Mouse (Mus musculus) frontal cortex, postnatal 14 days (tissue): ENCODE results near the gene Ccdc169.

Source experiments
- DNase-seq, 2 experiments: peaks; one replicate each; pipeline ENCODE4 v3.0.0; 2022; ENCODE audit warnings: low spot score in 2 of 2

Ccdc169 gene

DNA sequence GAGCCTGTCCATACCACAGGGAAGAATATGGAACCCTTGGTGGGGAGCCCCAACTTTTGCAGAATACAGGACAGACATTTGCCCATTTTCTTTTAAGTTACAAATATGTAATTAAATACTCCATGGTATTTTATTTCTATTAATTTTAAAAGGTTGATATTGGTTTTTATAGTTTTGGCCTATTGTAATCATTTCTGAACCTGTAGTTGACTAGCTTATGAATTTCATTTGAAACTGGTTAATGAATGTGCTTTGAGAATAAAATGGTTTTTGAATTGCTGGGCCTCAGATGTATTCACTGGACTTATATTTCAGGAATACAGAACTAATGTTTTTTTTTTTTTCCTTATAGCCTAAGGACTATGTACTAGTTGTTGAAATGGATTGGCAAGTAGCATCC is at the start of gene Ccdc169:
Ccdc169 (plus strand) TSS at position 301 of the 400 bp plus-strand sequence.
- no peak for DNase-seq

DNA sequence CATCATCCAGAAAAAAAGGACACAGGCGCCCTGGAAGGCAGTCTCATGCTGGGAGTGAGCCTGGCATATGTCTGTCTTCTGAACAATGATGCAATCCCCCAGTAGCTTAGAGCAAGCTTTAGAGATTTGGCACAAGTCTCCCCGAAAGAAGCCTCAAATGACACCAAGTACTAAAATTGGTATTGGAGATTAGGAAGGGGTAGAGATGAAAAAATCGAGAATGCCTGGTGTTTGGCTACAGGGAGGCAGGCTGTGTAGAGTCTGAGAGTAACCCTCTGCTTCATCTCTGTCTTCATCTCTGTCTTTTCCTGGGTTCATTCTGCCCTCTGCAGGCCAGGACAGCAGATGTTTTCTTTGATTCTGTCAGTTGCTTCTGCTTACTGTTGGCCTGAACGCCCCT is 49.8 kb upstream of the Ccdc169 start:
- DNase-seq: no peak

DNA sequence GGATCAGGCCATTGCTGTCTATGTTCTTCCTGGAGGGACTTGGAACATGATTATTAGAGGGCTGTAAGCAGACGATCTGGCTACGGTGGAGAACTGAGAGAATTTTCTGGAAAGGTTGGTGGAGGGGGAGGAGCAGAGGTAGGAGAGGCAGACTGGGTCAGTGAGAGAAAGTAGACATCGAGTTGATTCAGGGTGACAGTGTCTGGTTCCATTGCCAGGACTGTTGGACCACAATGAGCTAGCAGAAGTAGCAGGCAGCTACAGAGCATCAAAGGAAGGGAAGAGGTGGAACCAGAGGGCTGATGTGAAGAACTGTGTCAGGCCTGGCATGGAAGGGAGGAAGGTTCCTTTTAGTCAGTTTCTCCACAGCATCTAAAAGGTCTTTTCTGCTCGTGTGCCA is 48.8 kb upstream of the Ccdc169 start:
- DNase-seq: no peak

DNA sequence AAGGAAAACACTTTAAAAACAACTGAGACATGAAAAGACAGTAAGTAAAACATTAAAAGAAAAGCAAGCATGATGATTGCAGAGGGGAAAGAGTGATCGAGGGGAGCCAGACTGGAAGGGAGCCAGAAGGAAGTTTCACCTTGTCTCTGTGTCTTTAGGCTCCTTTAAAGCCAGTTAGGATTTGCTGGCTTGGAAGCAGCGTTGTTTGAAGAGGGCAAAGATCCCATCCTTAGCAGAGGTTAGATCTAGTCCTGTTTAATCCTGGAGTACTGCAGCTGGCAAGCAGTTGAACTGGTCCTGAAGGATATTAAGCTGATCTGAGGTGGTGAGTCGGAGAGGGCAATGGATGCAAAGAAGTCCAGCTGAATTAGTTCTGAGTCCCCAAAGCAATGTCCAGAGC is 48.3 kb upstream of the Ccdc169 start:
- no peak for DNase-seq

DNA sequence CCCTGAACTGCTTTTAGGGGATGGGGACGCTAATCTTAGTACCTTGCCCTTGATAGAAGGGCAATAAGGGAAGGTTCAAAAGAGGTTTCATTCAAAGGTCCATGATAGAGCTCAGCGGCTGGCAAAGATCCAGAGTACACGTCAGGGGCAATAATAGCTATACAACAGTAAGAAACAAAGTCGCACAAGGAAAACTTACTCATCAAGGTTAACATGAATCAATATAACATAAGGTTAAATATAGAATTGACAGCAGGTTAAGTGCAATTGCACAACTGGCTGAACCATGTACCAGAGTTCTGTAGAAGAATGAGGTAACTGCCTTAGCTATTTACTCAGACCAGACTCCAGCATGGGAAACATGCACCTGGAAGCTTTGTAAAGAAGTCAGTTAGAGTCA is 47.8 kb upstream of the Ccdc169 start:
- DNase-seq: no peak

DNA sequence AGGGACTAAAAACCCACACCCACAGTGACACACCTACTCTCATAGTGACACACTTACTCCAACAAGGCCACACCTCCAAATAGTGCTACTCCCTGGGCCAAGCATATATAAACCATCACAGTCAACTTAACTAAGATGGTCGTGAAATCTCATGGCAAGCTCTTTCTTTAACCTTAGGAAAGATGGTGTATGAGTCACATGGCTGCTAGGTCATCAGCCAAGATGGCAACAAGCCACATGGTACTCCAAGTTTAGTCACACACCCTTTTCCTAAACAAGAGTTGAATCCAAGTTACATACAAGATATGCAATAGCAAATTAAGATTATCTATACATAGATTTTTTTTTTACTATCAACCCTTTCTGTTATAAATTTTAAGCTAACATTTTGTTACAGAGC is 44.0 kb upstream of the Ccdc169 start:
- DNase-seq: no peak

DNA sequence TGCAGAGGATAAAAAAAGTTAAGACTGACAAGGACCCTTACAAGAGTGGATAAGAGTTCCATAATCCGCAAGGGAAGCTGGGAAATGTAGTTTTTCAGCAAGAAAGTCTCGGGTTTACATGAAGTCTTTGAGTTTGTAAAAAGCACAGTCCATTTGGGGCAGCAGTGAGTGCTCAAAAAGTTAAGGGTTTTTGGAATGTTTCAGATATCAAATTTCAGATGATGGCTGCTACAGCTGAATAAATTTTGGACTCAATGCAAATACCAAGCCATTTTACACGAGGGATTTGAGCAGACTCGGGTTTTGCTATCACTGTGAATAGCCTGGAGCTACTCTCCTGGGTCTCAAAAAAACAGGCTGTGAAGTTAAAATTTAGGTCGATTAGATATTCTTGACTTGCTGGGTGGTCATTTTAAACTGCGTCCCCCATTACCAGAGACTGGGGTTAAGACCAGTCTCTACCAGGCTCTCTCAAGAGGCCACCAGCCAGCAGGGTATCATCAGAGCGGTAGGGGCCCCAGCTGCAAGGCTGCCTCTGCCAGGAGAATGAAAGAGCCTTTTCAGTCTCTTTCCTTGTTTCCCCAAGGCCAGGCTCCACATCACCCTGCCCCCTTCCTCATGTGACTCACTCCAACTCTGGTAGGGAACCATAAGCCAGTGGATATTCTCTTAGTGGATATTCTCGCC is 41.0 kb upstream of the Ccdc169 start:
- DNase-seq: no peak

DNA sequence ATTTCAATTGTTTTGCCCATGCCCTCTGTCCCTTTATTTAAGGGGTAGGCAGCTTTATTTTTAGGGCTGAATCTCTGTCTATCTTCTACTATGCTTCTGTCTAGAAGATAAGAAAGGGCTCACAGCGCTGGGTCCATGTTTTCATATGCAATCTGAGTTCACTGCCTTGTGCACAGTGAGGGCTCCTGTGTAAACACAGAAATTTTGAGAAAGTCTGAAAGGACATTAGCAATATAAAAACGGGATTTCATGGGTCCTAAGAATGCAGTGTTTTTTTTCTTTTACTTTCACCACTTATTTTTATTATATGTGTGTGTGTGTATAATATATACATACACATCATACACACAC is 40.5 kb upstream of the Ccdc169 start:
- no peak for DNase-seq

DNA sequence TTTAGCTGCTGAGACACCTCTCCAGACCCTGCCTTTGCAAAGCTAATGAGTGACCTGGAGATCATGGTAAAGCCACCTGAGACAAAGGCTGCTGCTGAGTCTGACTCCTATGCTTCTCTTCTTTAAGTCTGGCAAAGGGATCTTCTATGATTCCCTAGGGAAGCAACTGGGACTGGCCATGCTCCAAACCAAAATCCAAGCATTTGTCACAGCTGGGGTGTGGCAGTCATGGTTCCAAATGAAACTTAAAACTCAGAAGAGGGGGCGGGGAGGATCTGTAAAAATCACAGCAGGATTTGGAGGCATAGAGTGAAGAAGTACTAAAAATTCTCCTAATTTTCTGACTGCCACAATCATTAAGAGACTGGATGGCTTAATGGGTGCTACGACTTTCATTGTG is 40.0 kb upstream of the Ccdc169 start:
- no peak for DNase-seq

DNA sequence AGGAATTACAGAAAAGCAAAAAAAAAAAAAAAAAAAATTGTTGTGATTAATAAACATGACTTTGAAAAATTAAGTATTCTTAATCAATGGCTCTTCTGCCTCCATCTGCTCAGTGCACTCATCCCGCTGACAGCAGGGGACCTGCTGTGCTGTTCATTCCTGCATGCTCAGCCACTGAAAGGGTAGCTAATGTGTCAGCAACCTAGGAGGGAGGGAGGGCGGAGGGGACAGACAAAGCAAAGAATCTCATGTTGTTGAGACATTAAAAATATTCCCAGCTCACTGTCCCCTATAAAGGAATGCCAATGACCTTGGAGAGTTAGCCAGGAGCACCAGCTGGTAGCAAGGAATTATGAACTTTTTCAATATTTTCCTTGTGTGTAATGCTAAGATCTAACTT is 39.1 kb upstream of the Ccdc169 start:
- DNase-seq: no peak

DNA sequence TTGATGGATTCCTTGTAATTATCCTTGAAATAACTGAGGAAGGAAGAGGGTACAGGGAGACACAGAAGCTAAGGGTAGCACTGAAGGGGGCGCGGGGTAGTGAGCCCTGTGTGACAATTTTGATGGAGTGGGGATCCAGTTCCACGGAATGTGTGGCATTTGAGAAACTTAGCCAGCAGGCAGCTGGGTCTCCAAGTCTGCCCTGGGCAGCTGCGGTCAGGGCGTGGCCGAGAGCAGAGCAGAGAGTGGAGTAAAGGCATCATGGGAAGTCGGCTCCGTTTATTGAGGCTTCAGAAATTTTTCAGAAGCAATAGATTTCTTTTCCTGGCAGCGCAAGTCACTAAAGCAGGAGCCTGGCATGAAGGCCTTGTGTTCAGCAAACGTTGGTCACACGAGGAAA is 38.1 kb upstream of the Ccdc169 start:
- DNase-seq: no peak

DNA sequence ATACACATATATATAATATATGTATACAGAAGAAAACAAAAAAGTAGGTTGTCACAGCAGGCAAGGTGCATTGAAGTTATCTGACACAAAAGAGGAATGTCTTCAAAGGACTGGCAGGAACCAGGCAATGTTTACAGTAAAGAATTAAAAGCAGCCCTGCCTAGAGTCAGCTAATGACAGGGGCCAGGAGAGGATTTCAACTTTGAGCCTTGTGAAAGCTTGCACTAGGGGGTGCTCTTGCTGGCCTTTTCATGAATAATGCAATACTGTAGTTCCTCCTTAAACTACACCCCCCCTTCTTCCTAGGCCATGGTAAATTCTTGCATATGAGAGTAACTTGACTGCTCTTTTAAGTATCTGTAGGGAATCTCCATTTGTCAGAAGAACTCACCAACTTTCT is 36.0 kb upstream of the Ccdc169 start:
- no peak for DNase-seq

DNA sequence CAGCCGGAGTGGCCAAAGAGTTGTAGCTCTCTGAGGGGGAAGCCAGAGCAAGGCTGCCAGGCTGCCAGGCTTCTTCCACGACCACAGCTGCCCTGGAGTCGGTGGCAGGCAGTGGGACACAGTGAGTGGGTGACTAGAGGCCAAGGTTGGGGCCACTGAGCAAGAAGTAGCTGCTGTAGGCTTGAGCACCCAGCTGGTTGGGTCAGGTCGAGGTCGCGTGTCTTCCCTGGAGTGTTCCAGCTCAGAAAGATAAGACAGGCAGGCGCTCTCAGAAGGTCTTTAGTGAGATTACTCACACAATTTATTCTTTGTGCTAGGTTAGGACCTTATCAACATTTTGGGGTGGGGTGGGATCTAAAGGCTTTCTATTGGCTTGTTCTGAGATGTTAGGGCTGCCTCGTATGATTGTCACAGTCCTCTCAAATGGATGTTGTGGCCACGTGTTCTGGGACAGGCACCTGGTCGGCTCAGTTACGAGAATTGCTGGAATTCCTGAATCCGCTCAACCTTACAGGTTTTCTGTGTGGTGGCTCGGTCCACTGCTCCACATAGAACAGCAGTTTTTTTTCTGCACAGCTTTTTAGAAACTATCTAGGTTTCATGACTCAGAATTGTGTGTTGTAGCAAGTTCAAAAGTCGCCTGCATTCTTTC is 31.6 kb upstream of the Ccdc169 start:
- DNase-seq: no peak

DNA sequence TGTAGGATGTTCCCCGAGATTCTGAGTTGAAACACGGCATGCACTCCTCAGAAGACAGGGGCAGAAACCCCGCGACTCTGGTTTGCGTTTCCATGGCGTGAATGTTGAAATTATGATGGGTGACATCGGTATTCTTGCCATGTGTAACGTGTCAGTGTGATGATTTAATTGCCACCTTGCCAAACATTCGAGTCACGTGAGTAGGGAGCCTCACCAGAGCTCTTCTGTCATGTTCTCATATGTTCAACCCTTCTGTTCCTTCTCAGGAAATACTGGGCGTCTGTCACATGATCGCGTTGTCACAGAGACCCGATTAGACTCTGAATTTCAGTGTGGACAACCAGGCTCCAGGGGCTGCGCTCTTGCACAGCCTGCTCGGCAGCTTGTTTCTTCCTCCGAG is 31.1 kb upstream of the Ccdc169 start:
- DNase-seq: no peak

DNA sequence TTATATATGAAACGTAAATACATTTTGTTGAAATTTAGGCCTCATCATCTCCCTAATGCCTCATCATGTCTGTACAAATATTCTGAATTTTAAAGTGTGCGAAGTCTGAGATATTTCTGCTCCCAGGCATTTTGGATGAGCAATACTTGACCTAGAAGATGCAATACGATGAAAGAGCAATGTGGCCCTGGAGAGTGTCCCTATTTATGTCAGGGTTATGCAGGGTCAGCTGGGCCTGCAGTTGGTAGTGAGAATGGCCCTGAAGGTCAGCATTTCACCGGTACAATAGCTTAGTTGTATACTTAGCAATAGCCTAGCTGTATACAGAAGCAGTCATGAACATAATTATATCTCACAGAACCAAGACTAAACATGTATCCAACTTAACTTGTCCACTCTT is 28.0 kb upstream of the Ccdc169 start:
- DNase-seq: no peak

DNA sequence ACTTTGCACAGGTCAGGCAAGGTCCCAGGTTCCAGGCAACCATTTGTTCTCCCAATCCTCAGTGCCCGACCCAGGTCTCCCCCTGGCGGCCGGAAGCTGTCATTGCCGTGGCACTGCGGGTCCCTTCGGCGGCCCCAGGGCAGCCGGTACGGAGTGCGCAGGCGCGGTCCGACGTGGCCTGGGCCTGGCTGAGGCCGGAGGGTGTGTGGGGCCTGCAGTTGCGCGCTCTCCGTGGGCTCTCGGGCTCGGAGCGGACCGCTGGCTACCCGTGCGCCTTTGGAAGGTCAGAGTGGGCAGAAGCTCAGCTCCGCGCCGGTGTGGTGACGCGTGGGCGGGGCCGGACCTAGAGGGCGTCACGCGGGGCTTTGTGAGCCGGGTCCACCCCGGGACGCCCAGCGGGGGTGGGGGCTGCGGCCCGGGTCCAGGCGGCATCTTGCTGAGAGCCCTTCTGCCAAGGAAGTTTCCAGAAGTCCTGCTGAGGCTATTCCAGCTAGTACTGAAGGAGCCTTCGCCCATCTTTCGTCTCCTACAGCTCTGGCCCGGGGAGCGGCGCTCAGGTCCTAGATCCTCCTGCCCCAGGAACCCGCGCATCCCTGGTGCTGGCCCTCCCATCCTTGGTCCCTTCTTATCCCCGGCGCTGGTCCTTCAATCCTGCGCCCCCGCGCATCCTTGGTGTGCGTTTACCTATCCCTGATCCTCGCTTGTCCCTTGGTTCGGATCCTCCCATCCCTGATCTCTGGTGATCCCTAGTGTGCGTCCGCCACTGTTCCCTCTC is 25.0 kb upstream of the Ccdc169 start, which contains the start of gene Spg20:
Spg20 (plus strand) TSS at position 174 of the 775 bp plus-strand sequence.
- peak; percentile 83 to 92 for DNase-seq

DNA sequence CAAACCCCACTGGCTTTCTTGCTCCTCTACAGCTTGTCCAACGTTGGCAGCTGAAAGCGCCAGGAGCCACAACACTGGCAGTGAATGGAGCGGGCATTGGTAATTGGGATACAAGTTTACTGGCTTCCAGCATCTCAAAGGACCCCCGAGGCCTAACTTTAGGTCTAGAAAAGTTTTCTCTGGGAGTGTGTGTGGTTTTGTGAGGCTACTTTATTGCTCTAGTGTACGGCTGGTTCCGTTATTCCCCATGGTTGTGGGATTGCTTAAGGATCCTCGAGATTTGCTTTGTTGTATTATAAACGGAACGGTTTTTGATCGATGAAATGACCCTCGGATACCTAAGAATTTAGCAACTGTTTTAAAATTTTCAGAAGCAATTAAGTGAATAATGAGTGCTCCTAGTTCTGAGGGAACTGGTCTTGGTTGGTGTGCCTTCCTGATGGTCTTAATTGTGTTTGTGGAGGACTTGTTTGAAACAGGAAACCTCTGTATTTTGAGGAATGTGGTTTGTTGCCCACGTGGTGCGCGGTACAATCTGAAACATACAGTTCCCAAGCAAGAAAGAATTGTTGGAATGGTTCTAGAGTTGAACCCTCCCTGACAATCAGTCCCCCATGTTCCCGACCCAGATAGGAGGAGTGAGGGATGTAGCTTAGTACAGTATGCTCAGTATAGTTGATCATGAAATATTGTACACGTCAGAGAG is 24.3 kb upstream of the Ccdc169 start:
- DNase-seq: no peak

DNA sequence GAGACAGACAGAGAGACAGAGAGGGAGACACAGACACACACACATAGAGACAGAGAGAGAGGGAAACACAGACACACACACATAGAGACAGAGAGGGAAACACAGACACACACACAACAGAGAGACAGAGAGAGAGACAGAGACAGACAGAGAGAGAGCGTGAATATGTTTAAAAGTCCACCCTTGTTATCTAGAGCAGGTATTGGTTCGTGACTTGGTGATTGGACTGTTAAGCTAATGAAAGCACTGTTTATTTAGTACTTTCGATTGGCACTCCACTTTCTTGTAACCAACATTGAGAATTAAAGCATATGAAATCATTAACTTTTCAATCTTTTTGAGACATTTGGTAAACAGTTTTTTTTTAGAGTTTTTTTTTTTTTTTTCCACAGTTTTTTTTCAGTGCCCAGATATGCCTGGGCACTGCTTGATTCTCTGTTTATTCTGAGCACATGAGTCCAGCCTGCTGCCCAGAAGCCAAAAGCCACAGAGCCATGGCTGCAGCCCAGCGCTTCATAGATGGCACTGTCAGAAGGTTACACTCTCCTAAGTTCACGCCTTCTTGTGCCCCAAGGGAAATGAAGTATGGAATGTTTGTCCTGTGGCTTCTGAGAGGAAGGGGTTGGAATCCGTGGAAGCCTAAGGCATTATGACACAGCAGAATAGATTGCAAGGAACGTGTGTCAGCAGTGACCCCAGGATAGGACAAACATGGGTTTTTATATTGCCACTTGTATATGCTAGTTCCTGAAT is 22.6 kb upstream of the Ccdc169 start:
- no peak for DNase-seq

DNA sequence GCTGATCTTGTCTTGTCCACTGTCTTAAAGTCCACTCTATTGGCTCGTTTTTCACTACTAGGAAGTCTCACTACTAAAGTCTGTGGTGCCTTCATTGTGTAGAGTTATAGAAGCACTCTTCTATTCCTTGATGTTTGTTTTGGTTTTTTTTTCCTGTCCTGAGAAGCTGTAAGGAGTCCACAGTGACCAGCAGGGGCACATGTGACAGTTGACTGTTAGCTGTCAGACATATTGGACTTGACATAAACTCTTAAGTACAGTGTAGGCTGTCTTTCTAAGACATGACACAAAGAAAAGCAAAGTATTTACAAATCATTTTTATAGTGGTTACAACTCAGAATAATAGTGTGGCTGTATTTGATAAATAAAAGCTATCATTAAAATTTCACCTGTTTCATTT is 22.1 kb upstream of the Ccdc169 start:
- DNase-seq: no peak

DNA sequence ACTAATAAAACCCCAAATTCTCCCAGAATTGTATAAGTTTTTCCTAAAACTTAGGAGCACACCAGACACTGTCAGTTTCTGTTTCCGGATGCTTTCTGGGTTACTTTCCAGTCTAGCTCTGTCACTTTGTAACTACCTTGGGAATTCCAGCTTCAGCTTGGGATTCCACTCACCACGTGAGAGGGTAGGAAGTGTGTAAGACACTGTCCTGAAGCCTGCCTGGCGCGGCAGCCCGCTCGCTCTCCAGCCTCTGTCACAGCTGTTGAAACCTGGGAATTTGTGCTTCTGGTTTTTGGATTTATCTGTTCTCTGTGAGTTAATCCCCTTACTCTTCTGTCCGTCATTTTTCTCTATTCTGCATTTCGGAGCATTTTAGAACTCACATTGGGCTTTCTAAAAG is 21.1 kb upstream of the Ccdc169 start:
- DNase-seq: no peak

DNA sequence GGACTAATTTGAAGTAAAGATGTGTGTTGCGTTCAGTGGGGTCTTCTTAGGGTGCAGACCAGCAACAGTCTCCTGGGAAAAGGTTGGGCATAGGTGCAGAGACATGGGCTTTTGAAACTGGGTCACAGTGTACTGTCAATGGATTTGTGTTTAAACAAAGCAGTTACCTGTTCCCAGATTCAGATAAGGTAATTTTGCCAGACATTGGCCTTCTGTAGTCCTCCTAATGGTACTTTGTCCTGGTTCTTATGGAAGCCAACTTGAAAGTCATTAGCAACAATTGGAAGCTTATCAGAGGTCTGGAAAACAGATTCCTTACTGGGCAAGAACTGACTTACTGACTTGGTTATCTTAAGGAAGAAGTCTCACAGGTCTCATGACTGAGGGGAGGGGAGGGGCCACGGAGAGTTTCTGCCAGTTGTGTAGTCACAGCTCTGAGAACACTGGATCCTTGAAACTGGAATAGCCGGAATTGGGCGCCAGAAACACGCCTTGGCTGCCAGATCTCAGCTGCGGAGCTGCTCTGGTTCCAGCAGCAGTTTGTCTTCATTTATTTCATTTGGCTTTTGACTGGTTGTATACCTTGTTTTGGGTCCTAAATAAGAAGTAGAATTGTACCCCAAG is 17.8 kb upstream of the Ccdc169 start:
- DNase-seq: no peak
